Mouse (Mus musculus): Measurements from ENCODE around the gene R3hdm1.

GRCm38 (mm10) chr1:128082800-128083199 lies 20.3 kb upstream of the R3hdm1 start:
- TF ChIP-seq CTCF (IDR thresholded peaks at IDR 0.05; ENCODE audit: control insufficient read depth, insufficient read depth, insufficient replicate concordance, low read depth, low read length): no peak
- TF ChIP-seq POLR2A (IDR thresholded peaks at IDR 0.05; ENCODE audit: control insufficient read depth, low read depth, low read length): no peak
